Mouse (Mus musculus): ENCODE data around the gene Dmrt1. TPM values are rescaled to one million over a fixed set of nuclear protein-coding genes. Genes with fewer than 3 reads are reported as not detected.

The Dmrt1 gene
- not detected for polyA plus RNA-seq (2017; shearing (Covaris generic))

GRCm38 (mm10) chr19:25505360-25506196 is at the start of gene Dmrt1:
Gene Dmrt1 (plus strand): TSS chr19:25505618.

GRCm38 (mm10) chr19:25610015-25610410 is 104.6 kb downstream of the Dmrt1 start, which contains the start of gene Dmrt3:
Gene Dmrt3 (plus strand): TSS chr19:25610301.

Other genes with a start within 250 kb of the Dmrt1 start
- not detected for gene Dmrt3, start 104.7 kb downstream of the Dmrt1 start, polyA plus RNA-seq (2017; shearing (Covaris generic))
- gene Dmrt2, start 166.8 kb downstream of the Dmrt1 start, polyA plus RNA-seq (2017; shearing (Covaris generic)): 0.16 TPM

All from effector memory CD4-positive, alpha-beta T cell, adult 5 months (primary cell).